Mouse (Mus musculus) right cerebral cortex, postnatal 36 days (tissue): ENCODE data around the gene Emilin1.
A peak's percentile ranks its signal among the peaks of the same experiment; 100 is the strongest.

Experiments used
- DNase-seq, 2 experiments: peaks; one replicate each; pipeline ENCODE4 v3.0.0; 2022; ENCODE audit warnings: low spot score in 2 of 2, mixed read lengths in 1 of 2

The Emilin1 gene

GRCm38 (mm10) chr5:30907413-30908059 lies 5.7 kb upstream of the Emilin1 start, which contains the start of gene Ost4:
Ost4 (minus strand) TSS chr5:30907788.
- peak; percentile 95 for DNase-seq

DNA sequence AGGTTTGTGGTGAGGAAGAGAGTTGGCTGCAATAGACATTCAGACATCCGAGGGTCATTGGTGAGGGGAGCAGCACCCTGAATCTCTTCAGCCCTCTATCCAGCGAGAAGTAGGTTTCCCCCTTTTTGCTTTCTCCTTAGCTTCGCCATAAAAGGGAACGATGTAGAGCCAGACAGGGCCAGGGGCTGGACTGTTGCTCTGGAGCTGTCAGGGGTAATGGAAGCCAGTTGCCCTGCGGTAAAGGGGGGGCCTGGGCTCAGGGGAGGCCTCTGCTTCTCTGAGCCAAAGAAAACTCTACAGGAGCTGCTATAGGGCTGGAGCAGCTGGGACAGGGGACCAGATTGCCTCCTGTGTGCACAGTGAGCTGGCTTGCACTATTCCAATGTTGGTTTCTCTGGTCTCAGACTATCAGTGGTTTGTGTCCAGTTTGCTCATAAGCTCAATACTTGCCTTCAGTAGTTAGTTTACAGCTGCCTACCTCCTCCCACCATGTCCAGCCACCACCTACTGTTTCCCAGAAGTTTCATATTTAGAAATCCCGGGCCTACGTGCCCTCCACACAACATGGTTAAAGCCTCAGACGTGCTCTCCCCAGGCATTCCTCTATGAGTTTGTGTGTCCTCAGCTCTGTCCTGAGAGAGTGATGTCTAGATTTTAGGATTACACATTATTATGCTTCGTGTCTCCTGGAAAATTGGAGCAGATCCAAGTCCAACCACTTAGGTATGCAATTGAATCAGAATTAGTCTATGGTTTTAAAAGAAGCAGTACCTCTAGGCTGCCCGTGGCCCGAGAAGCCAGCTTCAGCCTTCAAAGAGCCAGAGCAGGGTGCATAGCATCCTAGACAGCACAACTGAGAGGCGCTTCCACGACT lies 4.5 kb upstream of the Emilin1 start:
- DNase-seq, result no peak

DNA sequence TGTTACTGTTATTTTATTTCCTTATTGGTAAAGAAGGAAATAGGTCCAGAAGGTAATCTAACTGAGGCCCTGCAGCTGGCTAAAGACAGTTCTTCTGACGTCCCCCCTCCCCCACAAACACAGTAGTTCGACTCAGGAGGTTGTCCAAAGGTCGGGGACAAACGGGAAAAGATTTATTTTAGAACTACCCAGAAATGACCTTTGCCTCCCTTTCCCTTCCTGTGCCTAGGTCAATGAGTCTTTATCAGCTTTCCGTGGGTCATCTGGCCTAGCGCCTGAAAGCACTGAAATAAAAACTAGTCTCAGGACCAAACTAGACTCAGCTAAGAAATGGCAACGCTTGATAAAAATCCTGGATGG lies 3.9 kb upstream of the Emilin1 start:
- DNase-seq, result no peak

DNA sequence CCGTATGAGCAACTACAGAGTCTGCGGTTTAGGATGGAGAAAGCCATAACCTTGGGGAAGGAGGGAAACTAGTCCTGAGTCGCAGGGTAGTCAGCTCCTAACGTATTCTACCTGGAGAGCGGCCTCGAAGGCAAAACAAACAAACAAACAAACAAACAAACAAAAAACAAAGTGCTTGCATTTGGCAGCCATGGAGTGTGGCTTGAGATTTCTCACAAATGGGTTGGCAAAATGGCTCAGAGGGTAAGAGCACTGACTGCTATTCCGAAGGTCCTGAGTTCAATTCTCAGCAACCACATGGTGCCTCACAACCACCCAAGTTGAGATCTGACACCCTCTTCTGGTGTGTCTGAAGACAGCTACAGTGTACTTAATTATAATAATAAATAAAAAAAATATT lies 3.3 kb upstream of the Emilin1 start:
- no peak for DNase-seq

GRCm38 (mm10) chr5:30910481-30910880 lies 2.7 kb upstream of the Emilin1 start:
- DNase-seq, result no peak

DNA sequence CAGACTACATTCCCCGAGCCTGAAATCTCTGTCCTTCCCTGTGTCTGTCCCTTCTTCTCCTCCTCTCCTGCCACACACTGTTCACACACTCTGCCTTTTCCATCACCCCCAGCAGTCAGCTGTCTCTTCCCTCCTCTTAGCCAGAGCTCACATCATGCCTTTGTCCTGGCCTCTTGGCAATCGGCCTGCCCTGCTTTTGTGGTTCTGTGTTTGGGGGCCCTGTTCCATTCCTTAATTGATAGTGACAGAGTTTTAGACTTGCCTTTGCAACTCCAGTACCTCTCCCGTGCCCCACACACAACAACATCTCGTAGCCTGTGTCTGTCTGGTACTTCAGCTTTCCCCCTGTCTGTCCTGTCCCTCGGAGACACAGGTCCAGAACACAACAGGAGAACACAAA lies 1.0 kb upstream of the Emilin1 start:
- DNase-seq, result no peak

GRCm38 (mm10) chr5:30914101-30914635 lies 966 bp downstream of the Emilin1 start:
- no peak for DNase-seq

DNA sequence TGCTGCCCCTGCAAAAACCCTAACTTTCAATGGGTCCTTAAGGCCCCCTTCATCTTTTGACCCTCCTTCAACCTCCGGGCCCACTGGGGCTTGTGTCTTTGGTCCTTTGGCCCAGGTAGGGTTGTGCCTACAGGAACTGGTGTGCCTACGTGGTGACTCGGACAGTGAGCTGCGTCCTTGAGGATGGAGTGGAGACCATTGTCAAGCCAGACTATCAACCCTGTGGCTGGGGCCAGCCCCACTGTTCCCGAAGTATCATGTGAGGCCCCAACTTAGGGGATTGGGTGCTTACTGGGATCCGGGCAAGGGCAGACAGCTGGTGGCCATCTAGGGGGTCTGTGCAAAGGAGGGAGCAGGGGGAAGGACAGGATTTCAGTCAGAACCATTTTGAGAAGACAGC lies 1.6 kb downstream of the Emilin1 start:
- DNase-seq, result no peak

GRCm38 (mm10) chr5:30915456-30915855 lies 2.3 kb downstream of the Emilin1 start:
- no peak for DNase-seq

DNA sequence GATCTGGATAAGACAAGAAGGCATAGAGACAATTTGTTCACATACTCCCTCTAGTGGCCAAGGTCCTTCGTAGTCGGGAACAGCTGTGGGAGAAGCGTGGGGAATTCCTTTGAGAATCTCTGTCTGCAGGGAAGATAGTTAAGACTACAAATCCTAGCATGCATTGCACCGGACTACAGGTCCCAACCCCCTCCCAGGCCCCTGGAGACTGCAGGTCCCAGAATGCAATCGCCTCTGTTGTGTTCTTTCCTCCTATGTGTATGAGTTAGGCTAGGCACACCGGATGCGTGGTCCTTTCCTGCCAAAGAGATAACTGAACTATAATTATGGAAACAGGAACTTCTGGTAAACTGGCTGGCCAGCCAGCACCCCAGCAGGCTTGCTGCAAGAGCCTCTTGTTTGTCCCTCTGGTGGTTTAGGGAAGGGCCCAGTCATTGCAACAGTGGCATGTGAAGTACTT lies 2.8 kb downstream of the Emilin1 start:
- peak; percentile 87 to 93 for DNase-seq

DNA sequence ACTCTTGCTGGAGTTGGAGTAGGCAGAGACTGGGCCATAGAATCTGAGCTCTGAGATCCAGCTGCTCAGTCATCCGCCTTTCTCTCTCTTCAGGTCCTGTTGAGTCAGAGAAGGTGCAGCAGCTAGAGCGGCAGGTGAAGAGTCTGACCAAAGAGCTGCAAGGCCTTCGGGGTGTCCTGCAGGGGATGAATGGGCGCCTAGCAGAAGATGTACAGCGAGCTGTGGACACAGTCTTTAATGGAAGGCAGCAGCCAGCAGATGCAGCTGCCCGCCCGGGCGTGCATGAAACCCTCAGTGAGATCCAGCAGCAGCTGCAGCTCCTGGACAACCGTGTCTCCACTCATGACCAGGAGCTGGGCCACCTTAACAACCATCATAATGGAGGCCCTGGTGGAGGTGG lies 3.6 kb downstream of the Emilin1 start:
- DNase-seq, result no peak

GRCm38 (mm10) chr5:30917348-30917747 lies 4.1 kb downstream of the Emilin1 start:
- DNase-seq, result no peak

GRCm38 (mm10) chr5:30917891-30918670 lies 4.9 kb downstream of the Emilin1 start:
- DNase-seq, result no peak

GRCm38 (mm10) chr5:30918691-30919090 lies 5.5 kb downstream of the Emilin1 start:
- DNase-seq, result no peak

GRCm38 (mm10) chr5:30919831-30920614 lies 6.8 kb downstream of the Emilin1 start:
- no peak for DNase-seq

DNA sequence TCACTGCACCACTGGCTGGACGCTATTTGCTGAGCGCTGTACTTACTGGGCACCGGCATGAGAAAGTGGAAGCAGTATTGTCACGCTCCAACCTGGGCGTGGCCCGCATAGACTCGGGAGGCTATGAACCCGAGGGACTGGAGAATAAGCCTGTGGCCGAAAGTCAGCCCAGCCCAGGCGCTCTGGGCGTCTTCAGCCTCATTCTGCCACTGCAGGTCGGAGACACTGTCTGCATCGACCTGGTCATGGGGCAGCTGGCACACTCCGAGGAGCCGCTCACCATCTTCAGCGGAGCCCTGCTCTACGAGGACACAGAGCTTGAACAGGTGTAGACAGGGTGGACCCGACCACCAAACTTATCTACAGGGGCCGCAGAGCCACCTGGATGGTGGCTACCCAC lies 7.4 kb downstream of the Emilin1 start:
- DNase-seq, result no peak

DNA sequence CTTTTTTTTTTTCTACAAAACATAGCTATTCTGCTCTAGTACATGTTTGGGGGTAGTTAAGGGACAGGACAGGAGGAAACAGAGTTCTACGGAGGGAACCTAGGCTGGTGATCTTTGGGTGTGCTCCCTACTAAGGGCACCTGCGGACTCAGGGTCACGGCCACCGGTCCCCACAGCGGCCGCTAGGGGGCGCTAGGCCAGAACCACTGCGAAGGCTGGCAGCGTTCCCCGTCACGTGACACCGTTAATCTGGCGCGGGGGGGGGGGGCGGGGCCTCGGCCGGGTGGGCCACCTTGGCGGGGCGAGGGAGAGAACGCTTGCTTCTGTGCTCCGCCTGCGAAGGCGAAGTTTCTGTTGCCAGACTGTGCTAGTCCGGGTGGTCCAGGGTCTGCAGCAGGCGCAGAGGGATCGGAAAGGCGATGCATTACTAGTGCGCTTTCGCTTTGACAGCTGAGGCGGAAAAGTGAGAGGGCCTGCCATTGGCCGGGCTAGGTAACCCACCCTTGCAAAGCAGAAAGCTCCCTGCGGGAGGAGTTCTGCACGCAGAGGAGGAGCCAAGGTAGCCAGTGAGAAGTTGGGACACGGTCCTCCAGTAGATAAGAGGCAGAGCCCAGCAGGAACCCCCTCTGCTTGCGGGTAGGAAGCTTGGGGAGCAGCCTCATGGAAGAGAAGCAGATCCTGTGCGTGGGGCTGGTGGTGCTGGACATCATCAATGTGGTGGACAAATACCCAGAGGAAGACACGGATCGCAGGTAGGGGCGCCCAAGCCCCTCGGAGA lies 8.2 kb downstream of the Emilin1 start, which contains the start of gene Khk:
TSS of gene Khk (plus strand) at position 176 of the 778 bp plus-strand sequence.
- peak; percentile 76 to 79 for DNase-seq

GRCm38 (mm10) chr5:30922581-30923041 lies 9.4 kb downstream of the Emilin1 start:
- no peak for DNase-seq

DNA sequence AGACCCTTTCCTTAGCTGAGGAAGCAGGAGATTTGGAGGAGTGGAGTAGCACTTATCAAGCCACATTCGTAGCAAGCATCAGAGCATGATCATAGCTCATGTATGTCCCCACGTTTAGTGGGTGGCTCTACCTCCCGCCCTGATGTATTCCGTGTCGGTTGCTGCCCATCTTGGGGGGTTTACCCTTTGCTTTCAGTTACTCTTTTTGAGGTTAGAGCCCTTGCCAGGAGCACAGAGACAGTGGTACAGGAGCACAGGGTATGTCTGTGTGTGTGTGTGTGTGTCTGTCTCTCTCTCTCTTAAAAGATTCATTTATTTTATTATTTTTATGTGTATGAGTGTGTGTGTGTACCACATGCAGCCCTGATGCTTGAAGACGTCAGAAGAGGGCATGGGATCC lies 9.9 kb downstream of the Emilin1 start:
- no peak for DNase-seq

DNA sequence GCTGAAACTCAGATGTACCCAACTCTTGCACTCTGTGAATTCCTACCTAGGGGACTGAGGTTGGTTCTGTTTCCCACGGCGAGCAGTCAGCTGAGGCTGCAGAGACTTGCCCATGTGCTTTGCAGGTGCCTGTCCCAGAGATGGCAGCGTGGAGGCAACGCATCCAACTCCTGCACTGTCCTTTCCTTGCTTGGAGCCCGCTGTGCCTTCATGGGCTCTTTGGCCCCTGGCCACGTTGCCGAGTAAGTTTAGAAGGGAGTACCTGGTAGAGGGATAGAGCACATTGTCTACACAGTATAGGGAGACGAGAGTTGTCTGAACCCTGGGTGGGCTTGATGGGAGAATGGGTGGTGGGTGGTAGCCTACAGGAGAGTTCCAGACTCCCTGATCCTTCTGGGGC lies 11.4 kb downstream of the Emilin1 start:
- DNase-seq, result no peak
